Mouse (Mus musculus) cerebral cortex, adult 2 months (tissue): Measurements from ENCODE around the gene Cep19.

ENCODE experiments used
- WGBS: fragments of 180-500 bp; shearing (Covaris S2); methylation state at CpG from one replicate; pipeline ENCODE4 v1.1.7; 2018; 5-methylcytosine and 5-hydroxymethylcytosine counted together

Cep19 gene

GRCm38 (mm10) chr16:32143766-32144165 is 44.2 kb downstream of the Cep19 start:
- WGBS = 96% methylated on average over 15 of the region's 15 CpGs

GRCm38 (mm10) chr16:32144592-32144991 is 45.0 kb downstream of the Cep19 start:
- 94% methylated on average over 17 of the region's 17 CpGs for WGBS

GRCm38 (mm10) chr16:32147589-32148207 is 48.1 kb downstream of the Cep19 start:
- WGBS = 56% methylated on average over 12 of the region's 13 CpGs

- WGBS = 65% methylated on average over 1 of the region's 1 CpGs
Observed at GRCm38 (mm10) chr16:32153976-32154375, 54.4 kb downstream of the Cep19 start.

GRCm38 (mm10) chr16:32154437-32154836 is 54.8 kb downstream of the Cep19 start:
- WGBS = 28% methylated on average over 13 of the region's 13 CpGs

- 42% methylated on average over 3 of the region's 3 CpGs for WGBS
Observed at GRCm38 (mm10) chr16:32156719-32157118, 57.1 kb downstream of the Cep19 start.

- 82% methylated on average over 2 of the region's 2 CpGs for WGBS
Observed at GRCm38 (mm10) chr16:32157369-32157768, 57.8 kb downstream of the Cep19 start.
